Mouse (Mus musculus) thymus, adult 18-20 months (tissue): ENCODE data around the gene Adap1.

Experiments used
- DNase-seq, 2 experiments: peaks; one replicate each; pipeline ENCODE4 v3.0.0; 2022; ENCODE audit warnings: mixed read lengths in 2 of 2

Gene Adap1

DNA sequence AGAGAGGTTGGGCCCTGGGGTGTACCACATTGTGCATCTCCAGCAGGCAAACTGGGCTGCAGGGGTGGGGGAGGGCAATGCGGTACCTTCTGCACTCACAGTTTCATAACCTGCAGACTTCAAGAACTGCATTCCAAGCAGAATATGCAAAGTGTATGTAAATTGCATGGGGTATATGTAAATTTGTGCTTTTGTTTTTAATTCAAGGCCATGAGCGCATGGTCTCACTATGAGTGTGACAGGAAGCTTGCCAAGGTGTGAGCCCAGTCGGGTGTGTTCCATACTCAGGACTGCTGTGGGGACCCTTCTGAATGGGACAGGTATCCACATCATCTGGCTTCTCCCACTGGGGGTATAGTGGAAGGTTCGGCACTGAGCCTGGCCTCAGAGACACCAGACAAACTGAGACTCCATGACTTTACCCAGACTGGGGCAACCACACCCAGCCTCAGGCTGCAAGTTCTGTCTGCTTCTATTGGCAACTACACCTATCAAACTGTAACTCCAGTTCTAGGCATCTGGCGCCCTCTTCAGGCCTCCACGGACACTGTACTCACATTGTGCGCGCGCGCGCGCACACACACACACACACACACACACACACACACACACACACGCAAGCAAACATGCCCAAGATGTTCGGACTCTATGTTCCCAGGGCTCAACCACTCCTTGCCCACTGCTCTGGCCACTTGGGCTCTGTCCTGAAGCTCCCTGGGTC, 41.8 kb downstream of the Adap1 start:
- no peak for DNase-seq

DNA sequence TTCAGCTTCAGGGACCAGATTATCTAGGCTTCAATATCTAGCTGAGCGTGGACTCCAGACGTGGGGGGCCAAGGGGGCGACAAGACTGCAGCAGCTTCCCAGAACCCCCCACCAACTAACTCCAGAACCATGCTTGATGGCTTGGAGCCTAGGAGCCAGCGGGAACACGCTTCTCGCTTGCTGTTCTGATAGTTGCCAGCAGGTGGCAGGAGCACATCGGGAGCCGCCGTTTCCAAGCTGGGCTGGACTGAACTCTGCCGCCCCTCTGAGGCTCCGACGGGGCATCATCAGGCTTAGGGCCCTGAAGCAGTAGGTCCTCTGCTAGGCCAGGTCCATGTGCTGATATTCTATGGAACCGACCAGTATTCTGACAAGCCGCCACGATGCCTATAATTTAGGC, 43.2 kb downstream of the Adap1 start:
- DNase-seq: peak; percentile 41 to 42

GRCm38 (mm10) chr5:139281373-139282112, 43.9 kb downstream of the Adap1 start:
- no peak for DNase-seq

- DNase-seq: no peak
These were observed 48.1 kb downstream of the Adap1 start for GRCm38 (mm10) chr5:139277287-139277686.

- no peak for DNase-seq
These were observed 53.3 kb downstream of the Adap1 start for GRCm38 (mm10) chr5:139271994-139272554.

- DNase-seq: no peak
These were observed 54.5 kb downstream of the Adap1 start for GRCm38 (mm10) chr5:139270806-139271521.

DNA sequence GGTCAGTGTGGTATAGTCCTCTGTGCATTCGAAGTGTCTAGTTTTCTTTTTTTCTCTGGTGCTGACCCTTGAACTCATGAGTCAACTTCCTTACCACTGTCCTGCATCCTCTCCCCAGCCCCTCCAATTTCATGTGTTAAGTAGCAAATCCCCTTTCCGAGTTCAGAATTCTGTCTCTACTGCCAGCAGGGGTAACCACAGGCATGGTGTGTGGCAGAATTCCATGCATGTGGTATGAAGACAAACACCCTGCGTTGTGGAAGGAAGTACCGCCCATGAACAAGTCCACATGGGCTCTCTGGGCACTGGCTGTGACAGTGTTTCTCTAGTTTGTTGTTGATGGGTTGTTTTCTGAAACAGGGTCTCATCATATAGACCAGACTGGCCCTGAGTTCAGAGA, 57.8 kb downstream of the Adap1 start:
- no peak for DNase-seq

DNA sequence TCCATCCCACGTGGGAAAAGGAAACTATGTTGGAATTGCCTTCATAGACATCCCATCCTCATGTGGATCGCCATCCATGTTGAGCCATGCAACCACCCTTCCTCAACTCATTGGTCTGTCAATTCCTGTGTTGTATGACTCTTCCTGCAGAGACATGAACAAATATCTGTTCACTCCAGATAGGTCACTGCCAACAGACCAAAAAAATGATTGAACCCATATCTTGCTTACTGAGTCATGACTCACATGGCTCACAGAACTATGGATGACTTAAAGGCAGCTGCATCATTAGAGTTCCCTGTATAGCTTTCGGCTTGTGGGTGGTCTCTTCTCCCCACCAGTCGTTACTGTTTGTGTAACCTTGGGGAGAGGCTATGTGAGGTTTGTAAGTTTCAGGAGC, 64.0 kb downstream of the Adap1 start:
- no peak for DNase-seq

GRCm38 (mm10) chr5:139259853-139260252, 65.6 kb downstream of the Adap1 start:
- no peak for DNase-seq

GRCm38 (mm10) chr5:139258371-139259035, 66.9 kb downstream of the Adap1 start:
- DNase-seq: no peak

- no peak for DNase-seq
These were observed 67.6 kb downstream of the Adap1 start for GRCm38 (mm10) chr5:139257818-139258217.

DNA sequence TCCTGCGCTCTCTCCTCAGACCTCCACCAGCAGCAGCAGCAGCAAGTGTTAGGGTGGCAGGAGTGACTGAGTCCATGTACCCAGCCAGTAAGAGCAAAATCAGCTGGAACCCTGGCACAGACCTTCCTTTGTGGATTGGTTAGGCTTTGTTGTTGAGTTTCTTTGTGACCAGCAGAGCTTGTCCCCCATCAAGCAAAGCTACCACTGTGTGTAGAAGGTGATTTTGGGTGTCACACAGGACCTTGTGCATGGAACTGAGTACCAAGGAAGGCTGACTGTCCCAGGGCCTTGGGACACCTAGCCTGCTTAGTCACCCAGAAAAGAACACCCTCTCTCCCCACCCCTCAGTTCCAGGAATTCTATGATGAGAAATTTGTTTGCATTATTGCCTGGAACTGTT, 68.2 kb downstream of the Adap1 start:
- no peak for DNase-seq

DNA sequence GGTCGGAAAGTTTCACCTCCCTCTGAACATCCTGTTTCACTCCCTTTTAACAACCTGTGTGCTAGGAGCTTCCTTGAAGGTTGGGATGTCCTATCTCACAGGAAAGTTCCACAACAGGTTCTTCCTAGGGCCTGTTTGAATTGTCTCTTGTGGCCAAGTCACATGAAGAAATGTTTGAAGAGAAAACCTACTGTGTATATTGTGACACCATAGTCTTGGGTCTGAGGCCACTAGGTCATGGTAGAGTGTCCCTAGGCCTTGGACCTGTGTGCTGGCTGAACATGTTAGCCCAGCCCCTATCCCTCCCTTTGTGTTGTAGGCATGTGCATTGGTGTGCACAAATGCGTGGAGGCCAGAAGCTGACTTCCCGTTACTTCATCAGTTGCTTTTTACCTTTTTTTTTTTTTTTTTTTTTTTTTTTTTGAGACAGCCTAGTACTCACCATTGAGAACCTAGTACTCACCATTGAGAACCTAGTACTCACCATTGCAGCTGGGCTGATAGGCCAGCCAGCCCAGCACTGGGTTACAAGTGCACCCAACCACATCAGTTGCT, 69.1 kb downstream of the Adap1 start:
- no peak for DNase-seq

GRCm38 (mm10) chr5:139255777-139256176, 69.6 kb downstream of the Adap1 start:
- DNase-seq: no peak

GRCm38 (mm10) chr5:139254938-139255337, 70.5 kb downstream of the Adap1 start:
- no peak for DNase-seq

DNA sequence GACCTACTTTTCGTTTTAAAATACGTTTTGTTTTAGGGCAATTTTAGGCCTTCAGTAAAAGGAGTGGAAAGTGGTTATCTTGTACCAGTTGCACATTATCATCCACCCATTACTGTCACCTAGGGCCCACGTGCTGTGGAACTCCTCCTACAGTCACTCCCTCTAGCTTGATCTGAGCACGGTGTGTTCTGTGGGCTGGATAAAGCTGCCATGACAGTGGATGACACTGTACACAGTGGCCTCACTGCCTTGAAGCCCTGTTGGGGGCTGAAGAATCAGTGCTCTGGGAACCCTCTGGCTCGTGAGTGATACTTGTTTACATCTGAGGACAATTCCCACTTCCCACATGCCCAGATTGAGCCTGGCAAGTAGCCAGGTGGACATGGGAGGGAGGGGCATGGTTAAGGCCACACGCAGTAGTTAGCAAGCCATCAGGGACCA, 72.1 kb downstream of the Adap1 start:
- DNase-seq: peak in 1 of 2 experiments; percentile 19

DNA sequence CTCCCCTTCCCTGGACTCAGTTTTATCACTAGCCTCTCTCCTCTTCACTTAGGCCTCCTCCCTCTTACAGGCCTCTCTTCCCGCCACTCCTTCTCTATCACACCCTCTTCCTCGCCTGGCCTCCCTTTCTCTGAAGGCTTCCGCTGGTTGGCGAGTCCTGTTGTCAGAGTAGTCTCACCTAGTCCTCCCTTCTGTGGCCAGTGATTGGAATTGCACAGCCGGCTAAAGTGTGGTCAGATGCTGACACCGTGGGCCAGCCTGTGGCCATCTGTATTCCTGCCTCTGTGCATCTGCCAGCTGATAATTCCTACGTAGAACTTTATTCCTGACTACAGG, 72.5 kb downstream of the Adap1 start:
- DNase-seq: no peak

GRCm38 (mm10) chr5:139252081-139252909, 73.1 kb downstream of the Adap1 start, which contains the start of gene Get4:
TSS of gene Get4 (plus strand) at chr5:139252324.
- peak; percentile 99 for DNase-seq

DNA sequence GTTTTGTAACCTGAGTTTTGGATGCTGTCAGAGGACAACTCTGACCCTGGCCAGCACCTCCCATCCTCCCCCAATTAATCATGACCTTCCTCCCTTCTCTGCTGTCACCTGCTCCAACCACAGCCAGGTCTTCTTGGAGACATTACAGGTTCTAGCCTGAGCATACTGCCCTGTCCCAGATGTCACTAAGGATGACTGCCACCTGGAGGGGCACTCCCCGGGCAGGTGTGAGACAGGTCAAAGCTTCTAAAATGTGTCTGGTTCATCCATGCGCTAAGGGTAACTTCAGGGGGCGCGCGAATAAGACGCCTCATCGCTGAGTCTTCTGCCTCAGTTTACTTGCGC, 73.7 kb downstream of the Adap1 start:
- no peak for DNase-seq

DNA sequence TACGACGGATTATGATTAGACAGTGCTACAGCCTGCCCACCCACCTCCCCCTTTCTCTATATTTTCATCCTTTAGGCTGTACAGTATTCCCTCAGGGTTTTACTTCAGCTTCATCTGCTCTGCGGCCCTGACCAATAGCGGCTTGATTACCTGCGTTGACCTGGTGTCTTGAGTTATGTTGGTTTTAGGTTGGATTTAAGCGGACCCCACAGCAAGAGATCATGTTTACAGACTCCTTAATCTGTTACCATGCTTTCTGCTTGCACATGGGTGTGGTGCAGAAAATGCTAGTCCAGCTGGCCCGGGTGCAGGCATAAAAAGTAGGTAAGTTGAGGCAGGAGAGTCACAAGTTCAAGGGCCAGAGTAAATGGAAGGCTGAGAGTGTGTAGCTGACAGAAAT, 74.1 kb downstream of the Adap1 start:
- DNase-seq: no peak

GRCm38 (mm10) chr5:139248846-139249245, 76.6 kb downstream of the Adap1 start:
- no peak for DNase-seq

DNA sequence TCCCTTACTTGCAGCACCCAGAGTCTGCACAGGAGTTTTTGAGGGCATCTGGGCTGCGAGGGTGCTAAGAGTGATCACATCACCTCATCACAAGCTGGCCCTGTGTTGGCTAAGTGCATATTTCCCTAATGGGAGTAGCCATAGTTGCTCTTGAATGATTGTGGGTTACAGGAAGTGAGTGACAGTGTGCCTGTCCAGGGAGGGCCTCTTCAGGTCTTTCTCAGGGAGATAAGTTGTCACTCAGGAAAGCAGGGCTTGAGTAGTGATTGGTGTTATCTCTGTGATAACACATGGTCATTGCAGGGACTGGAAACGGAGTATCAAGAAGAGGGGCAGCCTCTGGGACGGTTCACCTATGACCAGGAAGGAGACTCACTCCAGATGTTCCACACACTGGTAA, 77.7 kb downstream of the Adap1 start:
- no peak for DNase-seq
